Mouse (Mus musculus) lung, adult 2 months (tissue): Measurements from ENCODE around the gene Ldhb. TPM values are rescaled to one million over a fixed set of nuclear protein-coding genes. Genes with fewer than 3 reads are reported as not detected.

Experiments
- DNase-seq: peaks from one replicate; pipeline ENCODE4 v3.0.0; 2022
- H3K4me1 ChIP-seq: fragments of 200-500 bp; 2 replicates; pipeline ENCODE4 v1.6.1; 2011; ENCODE audit warnings: low read length; ENCODE audit not compliant: control insufficient read depth, insufficient read depth
- H3K4me3 ChIP-seq: fragments of 200-500 bp; replicated peaks from 2 replicates; pipeline ENCODE3; 2011; ENCODE audit warnings: low read depth, mild to moderate bottlenecking, control low read depth, low read length; ENCODE audit errors: extremely low read depth
- CTCF ChIP-seq: fragments of 200-500 bp; IDR thresholded peaks from 2 replicates; pipeline ENCODE4 v1.5.1; 2011; ENCODE audit warnings: mild to moderate bottlenecking, low read length, control low read depth; ENCODE audit not compliant: insufficient read depth
- POLR2A ChIP-seq: fragments of 200-500 bp; IDR thresholded peaks from 2 replicates; pipeline ENCODE4 v1.6.1; 2011; ENCODE audit warnings: low read depth, mild to moderate bottlenecking, control low read depth, low read length, borderline replicate concordance; ENCODE audit errors: extremely low read depth
- WGBS: fragments of 180-500 bp; shearing (Covaris S2); methylation state at CpG from one replicate; pipeline ENCODE4 v1.1.7; 2018; 5-methylcytosine and 5-hydroxymethylcytosine counted together
- polyA plus RNA-seq: library from polyadenylated mRNA; depleted of rRNA; stranded (reverse); fragments of >200 nt; gene quantifications from 2 replicates; pipeline ENCODE4 v1.2.3, GENCODE M21; 2012; rRNA removed

The Ldhb gene
- 138 and 224 TPM in 2 replicates for polyA plus RNA-seq

DNA sequence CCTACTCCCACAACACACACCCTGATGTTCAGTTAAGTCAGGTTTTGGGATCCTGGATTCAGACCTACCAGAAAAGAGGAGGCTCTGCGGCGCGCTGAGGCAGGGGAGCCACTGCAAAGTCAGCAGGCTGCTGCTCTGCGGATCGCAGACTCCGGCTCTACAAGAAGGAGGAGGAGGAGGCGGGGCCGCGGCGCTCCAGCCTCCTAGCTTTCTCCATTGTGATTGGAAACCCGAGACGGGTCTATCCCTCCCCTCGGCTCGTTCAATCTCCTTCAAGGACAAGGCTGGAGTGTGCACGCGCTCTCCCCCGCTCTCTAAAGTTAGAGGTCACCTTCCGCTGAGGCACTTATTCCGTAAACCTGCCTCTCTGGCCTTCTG, at the start of gene Ldhb:
Gene Ldhb (minus strand): TSS at position 173 of the 378 bp plus-strand sequence.
- Histone ChIP-seq H3K4me3 (peak within 1 kb of the TSS; percentile 70), H3K4me1 (peaks cover 6% of the 10 kb centered on the region)
- TF ChIP-seq CTCF = no peak
- peak; percentile 72; the same call in 1 of the 2 replicates for TF ChIP-seq POLR2A
- DNase-seq = peak; percentile 77
- under 1% methylated on average over 19 of the region's 19 CpGs for WGBS

DNA sequence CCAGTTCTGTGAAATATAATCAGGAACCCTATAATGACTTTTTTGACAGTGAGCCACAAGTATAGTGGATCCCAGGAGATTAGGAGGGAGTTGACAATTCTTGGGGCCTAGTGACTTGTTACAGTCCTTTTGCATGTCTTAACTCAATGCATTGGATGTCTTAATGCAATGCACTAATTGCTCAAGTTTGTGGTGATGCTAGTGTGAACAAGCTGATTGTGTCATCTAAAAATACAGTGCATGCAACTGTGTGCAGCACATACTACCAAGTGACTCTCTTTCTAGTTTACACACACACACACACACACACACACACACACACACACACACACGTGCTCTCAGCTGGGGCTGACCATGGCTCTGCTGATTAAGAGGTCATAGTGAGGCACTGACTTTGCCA, 48.2 kb upstream of the Ldhb start:
- Histone ChIP-seq H3K4me1 (no peaks in the 10 kb centered on the region), H3K4me3 (no peak overlapping the region)
- WGBS = 77% methylated on average over 1 of the region's 1 CpGs
- no peak for TF ChIP-seq CTCF
- no peak for TF ChIP-seq POLR2A
- no peak for DNase-seq

DNA sequence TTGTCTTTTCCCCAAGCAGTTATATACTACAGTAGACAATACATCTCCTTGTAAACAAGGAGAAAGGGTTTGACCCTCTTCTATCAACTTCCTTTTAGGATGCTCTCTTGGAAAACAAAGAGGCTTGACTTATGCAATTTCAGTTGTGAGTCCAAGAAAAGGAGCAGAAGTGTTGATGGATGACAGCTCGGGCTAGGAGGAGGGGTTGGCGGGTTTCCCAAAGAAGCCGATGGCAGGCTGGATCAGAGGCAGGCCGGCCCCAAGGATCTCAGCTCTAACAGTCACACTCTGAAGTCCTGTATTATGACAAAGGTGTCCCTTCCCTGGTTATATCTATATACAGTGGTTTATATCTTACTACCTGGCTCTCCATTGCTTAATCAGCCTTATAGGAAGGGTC, 43.7 kb upstream of the Ldhb start:
- H3K4me1 ChIP-seq = no peaks in the 10 kb centered on the region
- TF ChIP-seq CTCF (no peak), POLR2A (no peak)
- DNase-seq = no peak
- WGBS = 48% methylated on average over 4 of the region's 4 CpGs
- no peak overlapping the region for H3K4me3 ChIP-seq

DNA sequence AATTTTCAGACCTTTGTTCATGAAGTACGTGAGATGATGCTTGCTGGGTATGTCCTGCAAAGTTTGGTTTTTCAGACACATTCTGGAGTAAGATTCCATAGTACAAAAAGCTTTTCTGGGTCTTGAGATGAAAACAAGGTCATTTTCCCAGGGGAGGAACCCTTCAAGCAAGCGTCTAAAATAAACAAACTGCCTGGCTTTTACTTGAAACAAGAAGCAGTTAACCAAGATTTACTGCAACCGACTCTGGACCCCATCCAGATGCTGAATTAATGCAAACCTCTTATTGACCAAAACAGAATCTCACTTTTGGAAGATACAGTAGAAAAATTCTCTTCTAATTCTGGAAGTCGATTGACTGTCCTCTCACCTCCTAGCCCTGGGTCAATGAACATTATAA, 43.1 kb upstream of the Ldhb start:
- no peak for TF ChIP-seq CTCF
- no peak for TF ChIP-seq POLR2A
- WGBS = 40% methylated on average over 4 of the region's 4 CpGs
- Histone ChIP-seq H3K4me3 (no peak overlapping the region), H3K4me1 (no peaks in the 10 kb centered on the region)
- no peak for DNase-seq

- TF ChIP-seq CTCF (no peak), POLR2A (no peak)
- H3K4me3 ChIP-seq = no peak overlapping the region
- WGBS = 76% methylated on average over 2 of the region's 2 CpGs
- no peak for DNase-seq
- no peaks in the 10 kb centered on the region for H3K4me1 ChIP-seq
Observed at GRCm38 (mm10) chr6:142548377-142548776, 40.6 kb upstream of the Ldhb start.

DNA sequence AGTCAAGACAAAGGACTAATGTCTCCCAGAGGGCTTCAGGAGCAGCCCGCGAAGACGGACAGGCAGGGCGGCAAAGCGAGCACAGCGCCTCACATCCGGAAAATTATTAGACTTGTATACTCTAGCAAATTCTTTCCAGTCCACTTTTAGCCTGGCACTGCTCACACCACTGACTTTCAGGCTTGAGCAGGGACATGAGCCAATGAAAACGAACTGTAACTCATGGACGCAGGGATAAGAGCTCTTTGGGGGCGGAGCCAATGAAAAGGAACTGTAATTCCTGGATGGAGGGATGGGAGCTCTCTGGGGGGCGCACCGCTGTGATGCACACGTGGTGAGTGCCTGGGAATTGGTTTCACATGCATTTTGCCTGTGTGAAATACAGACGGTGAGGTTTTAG, 37.4 kb upstream of the Ldhb start:
- TF ChIP-seq POLR2A (no peak), CTCF (no peak)
- no peak for DNase-seq
- 53% methylated on average over 14 of the region's 14 CpGs for WGBS
- Histone ChIP-seq H3K4me3 (no peak overlapping the region), H3K4me1 (no peaks in the 10 kb centered on the region)

DNA sequence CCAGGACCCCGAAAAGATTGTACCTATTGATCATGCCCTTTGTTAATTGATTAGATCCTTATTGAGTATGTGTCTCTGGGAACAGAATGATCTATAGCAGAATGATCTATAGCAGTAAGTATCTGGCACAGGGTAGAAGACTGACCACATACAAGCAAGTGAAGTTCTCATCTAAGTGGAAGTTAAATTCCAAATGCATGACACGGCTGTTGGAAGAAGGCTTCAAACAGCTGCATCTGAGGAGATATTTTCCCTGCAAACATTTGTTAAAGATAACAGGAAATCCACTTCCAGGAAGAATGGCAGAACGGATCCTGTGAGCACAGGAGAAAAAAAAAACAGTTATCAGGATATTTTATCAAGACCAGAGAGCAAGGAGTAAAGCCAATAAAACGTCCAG, 35.9 kb upstream of the Ldhb start:
- DNase-seq = no peak
- TF ChIP-seq CTCF (no peak), POLR2A (no peak)

GRCm38 (mm10) chr6:142542800-142543175, 35.0 kb upstream of the Ldhb start:
- Histone ChIP-seq H3K4me3 (no peak overlapping the region), H3K4me1 (peaks cover 5% of the 10 kb centered on the region; the same call in 1 of the 2 replicates)
- 71% methylated on average over 6 of the region's 6 CpGs for WGBS
- TF ChIP-seq CTCF = no peak
- no peak for TF ChIP-seq POLR2A
- no peak for DNase-seq

More for the DNA sequence above, 35.9 kb upstream of the Ldhb start:
- WGBS = 41% methylated on average over 4 of the region's 4 CpGs
- Histone ChIP-seq H3K4me3 (no peak overlapping the region), H3K4me1 (0 out of 2 replicates have a peak, but pooled peaks cover 2% of the 10 kb centered on the region)

- WGBS = 74% methylated on average over 8 of the region's 8 CpGs
Observed at GRCm38 (mm10) chr6:142542082-142542799, 34.5 kb upstream of the Ldhb start.

DNA sequence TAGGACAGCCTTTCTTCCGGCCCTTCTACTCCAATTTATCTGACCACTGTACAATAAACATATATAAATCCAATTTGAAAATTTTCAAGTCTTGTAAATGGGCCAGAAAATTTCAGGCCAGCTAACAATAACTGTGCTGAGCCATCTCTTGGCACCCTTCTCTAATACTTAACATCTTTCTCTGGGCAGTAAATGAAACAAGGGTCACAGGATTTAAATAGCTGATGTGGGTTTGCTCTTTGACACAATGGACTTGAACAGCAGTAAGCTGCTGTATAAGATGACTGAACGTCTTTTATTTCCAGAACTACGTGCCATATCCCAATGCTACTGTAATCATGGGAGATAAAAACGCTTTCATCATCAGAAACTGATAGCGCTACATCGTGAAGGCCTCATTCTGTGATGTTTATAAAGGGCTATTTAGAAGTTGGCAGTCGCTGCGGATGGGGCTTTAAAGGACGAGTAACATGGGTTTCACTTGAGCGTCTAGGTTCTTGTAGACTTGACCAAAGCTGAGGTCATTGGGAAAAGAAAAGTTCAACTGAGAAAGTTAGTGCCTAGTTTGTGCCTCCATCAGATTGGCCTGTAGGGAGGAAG, 32.9 kb upstream of the Ldhb start:
- DNase-seq = no peak
- peaks cover 5% of the 10 kb centered on the region; the same call in 1 of the 2 replicates for H3K4me1 ChIP-seq
- TF ChIP-seq CTCF (no peak), POLR2A (no peak)
- WGBS = 70% methylated on average over 10 of the region's 10 CpGs
- H3K4me3 ChIP-seq = no peak overlapping the region

More at GRCm38 (mm10) chr6:142542082-142542799, 34.5 kb upstream of the Ldhb start:
- TF ChIP-seq POLR2A = no peak
- no peak for TF ChIP-seq CTCF
- DNase-seq = no peak
- Histone ChIP-seq H3K4me3 (no peak overlapping the region), H3K4me1 (peaks cover 5% of the 10 kb centered on the region; the same call in 1 of the 2 replicates)
